Mouse (Mus musculus) liver, adult 2 months (tissue): Measurements from ENCODE around the gene Sgcg. TPM values are rescaled to one million over a fixed set of nuclear protein-coding genes. Genes with fewer than 3 reads are reported as not detected.

Experiments
- DNase-seq: peaks from one replicate; pipeline ENCODE4 v3.0.0-alpha.2; 2011; ENCODE audit warnings: low read depth, low spot score; ENCODE audit errors: extremely low read depth
- H3K27ac ChIP-seq: fragments of 200-500 bp; replicated peaks from 2 replicates; pipeline ENCODE4 v1.5.1; 2012; ENCODE audit warnings: low read depth, mild to moderate bottlenecking, control low read depth, inconsistent platforms, low read length; ENCODE audit not compliant: insufficient read depth
- H3K27me3 ChIP-seq: fragments of 200-500 bp; 2 replicates; pipeline ENCODE4 v1.6.1; 2012; ENCODE audit warnings: mild to moderate bottlenecking, moderate library complexity, low read length, inconsistent platforms; ENCODE audit not compliant: control insufficient read depth, insufficient read depth
- H3K36me3 ChIP-seq: fragments of 200-500 bp; 2 replicates; pipeline ENCODE4 v1.6.1; 2012; ENCODE audit warnings: low read length, inconsistent platforms; ENCODE audit not compliant: control insufficient read depth, insufficient read depth
- H3K4me1 ChIP-seq: fragments of 200-500 bp; 2 replicates; pipeline ENCODE4 v1.6.1; 2011; ENCODE audit warnings: low read length; ENCODE audit not compliant: control insufficient read depth, insufficient read depth
- H3K4me3 ChIP-seq: fragments of 200-500 bp; 2 replicates; pipeline ENCODE4 v1.5.1; 2011; ENCODE audit warnings: low read depth, mild to moderate bottlenecking, control low read depth, low read length, moderate library complexity; ENCODE audit not compliant: insufficient read depth
- H3K79me2 ChIP-seq: fragments of 200-500 bp; 2 replicates; pipeline ENCODE4 v1.6.1; 2012; ENCODE audit warnings: inconsistent platforms, mild to moderate bottlenecking, low read length, moderate library complexity; ENCODE audit not compliant: control insufficient read depth, insufficient read depth
- H3K9ac ChIP-seq: fragments of 200-500 bp; 2 replicates; pipeline ENCODE4 v1.6.1; 2012; ENCODE audit warnings: low read depth, mild to moderate bottlenecking, control low read depth, inconsistent platforms, low read length
- CTCF ChIP-seq: fragments of 200-500 bp; IDR thresholded peaks from 2 replicates; pipeline ENCODE4 v1.5.1; 2011; ENCODE audit warnings: low read depth, low read length, control low read depth
- POLR2A ChIP-seq: fragments of 200-500 bp; IDR thresholded peaks from 2 replicates; pipeline ENCODE4 v1.6.1; 2011; ENCODE audit warnings: low read length, control low read depth; ENCODE audit not compliant: insufficient read depth; ENCODE audit errors: extremely low read depth
- WGBS: fragments of 180-500 bp; shearing (Covaris S2); methylation state at CpG from one replicate; pipeline ENCODE4 v1.1.7; 2018; 5-methylcytosine and 5-hydroxymethylcytosine counted together
- polyA plus RNA-seq: library from polyadenylated mRNA; depleted of rRNA; stranded (reverse); fragments of >200 nt; gene quantifications from 2 replicates; pipeline ENCODE4 v1.2.3, GENCODE M21; 2012; rRNA removed
- total RNA-seq: library from RNA; depleted of rRNA; stranded (reverse); fragments of >200 nt; gene quantifications from 2 replicates; pipeline ENCODE4 v1.2.3, GENCODE M21; 2014; rRNA removed

Gene Sgcg
- total RNA-seq (0.18 TPM in 1 of 2 replicates, not detected in the other), polyA plus RNA-seq (not detected in 2 replicates)

GRCm38 (mm10) chr14:61258352-61258751 is at the start of gene Sgcg:
Gene Sgcg, minus strand, starts transcription at chr14:61258490.
- H3K79me2 ChIP-seq, result no peaks in the 10 kb centered on the region
- no peak within 1 kb of the TSS for H3K27ac ChIP-seq
- DNase-seq, result no peak
- no peaks in the 10 kb centered on the region for H3K4me1 ChIP-seq
- H3K27me3 ChIP-seq, result no peaks in the 10 kb centered on the region
- WGBS, result 70% methylated on average over 11 of the region's 11 CpGs
- TF ChIP-seq POLR2A, result no peak
- TF ChIP-seq CTCF, result no peak
- no peak within 1 kb of the TSS for H3K9ac ChIP-seq
- H3K36me3 ChIP-seq, result no peaks in the 10 kb centered on the region
- no peak within 1 kb of the TSS for H3K4me3 ChIP-seq

GRCm38 (mm10) chr14:61303969-61304609 is 45.8 kb upstream of the Sgcg start:
- H3K4me1 ChIP-seq, result no peaks in the 10 kb centered on the region
- DNase-seq, result no peak
- WGBS, result 83% methylated on average over 4 of the region's 4 CpGs
- H3K4me3 ChIP-seq, result no peak overlapping the region
- H3K9ac ChIP-seq, result no peak overlapping the region
- no peaks in the 10 kb centered on the region for H3K36me3 ChIP-seq
- H3K27ac ChIP-seq, result no peak overlapping the region
- TF ChIP-seq CTCF (no peak), POLR2A (no peak)
- H3K79me2 ChIP-seq, result no peaks in the 10 kb centered on the region
- no peaks in the 10 kb centered on the region for H3K27me3 ChIP-seq

- H3K27ac ChIP-seq, result no peak overlapping the region
- no peak overlapping the region for H3K4me3 ChIP-seq
- H3K79me2 ChIP-seq, result no peaks in the 10 kb centered on the region
- TF ChIP-seq CTCF, result no peak
- TF ChIP-seq POLR2A, result no peak
- whole genome bisulfite sequencing, result 67% methylated on average over 2 of the region's 2 CpGs
- H3K27me3 ChIP-seq, result no peaks in the 10 kb centered on the region
- no peaks in the 10 kb centered on the region for H3K4me1 ChIP-seq
- DNase-seq, result no peak
- H3K36me3 ChIP-seq, result no peaks in the 10 kb centered on the region
- H3K9ac ChIP-seq, result no peak overlapping the region
These were observed 44.1 kb upstream of the Sgcg start for GRCm38 (mm10) chr14:61302428-61302827.

DNA sequence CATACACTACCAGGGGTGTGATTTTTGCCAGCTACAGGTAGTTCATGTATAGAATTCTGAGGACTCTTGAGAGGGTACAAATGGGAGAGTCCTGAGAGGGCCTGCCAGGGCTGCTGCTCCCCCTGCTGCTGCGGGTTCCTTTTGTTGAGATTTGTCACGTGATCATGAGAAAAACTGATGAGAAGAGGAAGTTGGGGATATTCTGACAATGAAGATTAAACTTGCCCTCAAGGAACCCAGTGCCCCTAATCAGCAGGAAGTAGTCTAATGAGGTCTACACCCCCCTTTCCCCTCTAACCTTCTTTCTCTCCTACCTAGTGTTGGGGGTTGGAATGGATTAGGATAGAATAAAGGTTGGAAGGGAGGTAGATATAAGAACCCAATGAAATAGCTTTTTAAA is 43.0 kb upstream of the Sgcg start:
- Histone ChIP-seq H3K4me1 (no peaks in the 10 kb centered on the region), H3K27ac (no peak overlapping the region), H3K9ac (no peak overlapping the region), H3K4me3 (no peak overlapping the region), H3K27me3 (no peaks in the 10 kb centered on the region), H3K79me2 (no peaks in the 10 kb centered on the region), H3K36me3 (no peaks in the 10 kb centered on the region)
- DNase-seq, result no peak
- TF ChIP-seq CTCF (no peak), POLR2A (no peak)
- WGBS, result 51% methylated on average over 2 of the region's 2 CpGs

DNA sequence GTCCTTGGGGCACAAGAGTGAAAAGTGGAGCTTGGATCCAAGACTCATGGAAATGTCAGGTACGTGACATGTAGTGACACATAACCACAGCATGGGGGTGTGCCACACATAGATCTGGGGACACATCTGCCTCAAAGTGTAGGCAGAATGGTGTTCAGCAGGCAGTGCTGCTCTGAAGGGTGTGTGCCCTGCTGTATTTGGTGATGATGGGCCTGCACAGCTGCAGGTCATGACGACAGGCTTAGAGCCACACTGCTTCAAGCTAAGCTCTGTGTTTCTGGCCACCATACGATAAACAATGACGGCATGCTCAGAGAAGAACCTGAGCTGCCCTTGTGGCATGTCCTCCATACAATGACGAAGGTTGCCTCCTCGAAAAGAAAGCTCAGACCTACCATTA is 41.5 kb upstream of the Sgcg start:
- no peaks in the 10 kb centered on the region for H3K79me2 ChIP-seq
- DNase-seq, result no peak
- H3K9ac ChIP-seq, result no peak overlapping the region
- no peaks in the 10 kb centered on the region for H3K4me1 ChIP-seq
- H3K27ac ChIP-seq, result no peak overlapping the region
- H3K4me3 ChIP-seq, result no peak overlapping the region
- TF ChIP-seq CTCF (no peak), POLR2A (no peak)
- no peaks in the 10 kb centered on the region; the same call in 1 of the 2 replicates for H3K27me3 ChIP-seq
- no peaks in the 10 kb centered on the region for H3K36me3 ChIP-seq
- 94% methylated on average over 6 of the region's 6 CpGs for WGBS

GRCm38 (mm10) chr14:61294738-61295079 is 36.4 kb upstream of the Sgcg start:
- WGBS, result 19% methylated on average over 6 of the region's 6 CpGs
- peak; percentile 58 for DNase-seq
- H3K79me2 ChIP-seq, result no peaks in the 10 kb centered on the region
- H3K36me3 ChIP-seq, result no peaks in the 10 kb centered on the region
- H3K4me3 ChIP-seq, result no peak overlapping the region
- peak; percentile 45; the same call in 1 of the 2 replicates for TF ChIP-seq CTCF
- no peak for TF ChIP-seq POLR2A
- no peak overlapping the region for H3K9ac ChIP-seq
- no peaks in the 10 kb centered on the region for H3K4me1 ChIP-seq
- H3K27me3 ChIP-seq, result no peaks in the 10 kb centered on the region; the same call in 1 of the 2 replicates
- H3K27ac ChIP-seq, result no peak overlapping the region
